Mouse (Mus musculus) liver, embryonic 13.5 days (tissue): ENCODE results near the gene Nav2. TPM values are rescaled to one million over a fixed set of nuclear protein-coding genes. Genes with fewer than 3 reads are reported as not detected.

ENCODE experiments used
- ATAC-seq: fragments of 200-750 bp; cut with Nextera tagmentation; 2 replicates; pipeline ENCODE4 v1.8.0; 2017; ENCODE audit warnings: low read depth, mild to moderate bottlenecking, moderate number of reproducible peaks, moderate library complexity
- DNase-seq: peaks from one replicate; pipeline ENCODE4 v3.0.0; 2022
- H3K27ac ChIP-seq: fragments of 300-500 bp; sonication (generic); 2 replicates; pipeline ENCODE4 v1.5.1; 2015; ENCODE audit warnings: moderate library complexity, mild to moderate bottlenecking, inconsistent platforms
- H3K27me3 ChIP-seq: fragments of 300-500 bp; sonication (generic); 2 replicates; pipeline ENCODE4 v1.6.1; 2015; ENCODE audit warnings: mild to moderate bottlenecking, inconsistent platforms
- H3K36me3 ChIP-seq: fragments of 300-500 bp; sonication (generic); 2 replicates; pipeline ENCODE4 v1.6.1; 2015; ENCODE audit warnings: mild to moderate bottlenecking, inconsistent platforms
- H3K4me1 ChIP-seq: fragments of 300-500 bp; sonication (generic); replicated peaks from 2 replicates; pipeline ENCODE4 v1.6.1; 2015; ENCODE audit warnings: inconsistent platforms
- H3K4me2 ChIP-seq: fragments of 300-500 bp; sonication (generic); 2 replicates; pipeline ENCODE4 v1.6.1; 2015; ENCODE audit warnings: inconsistent platforms, mild to moderate bottlenecking, moderate library complexity
- H3K4me3 ChIP-seq: fragments of 300-500 bp; sonication (generic); replicated peaks from 2 replicates; pipeline ENCODE4 v1.5.1; 2015; ENCODE audit warnings: mild to moderate bottlenecking, inconsistent platforms
- H3K9ac ChIP-seq: fragments of 300-500 bp; sonication (generic); 2 replicates; pipeline ENCODE4 v1.6.1; 2015; ENCODE audit warnings: mild to moderate bottlenecking, inconsistent platforms
- H3K9me3 ChIP-seq: fragments of 300-500 bp; sonication (generic); replicated peaks from 2 replicates; pipeline ENCODE4 v1.6.1; 2016; ENCODE audit warnings: inconsistent platforms
- WGBS: fragments of 180-500 bp; shearing (Covaris S2); methylation state at CpG from one replicate; pipeline ENCODE4 v1.1.7; 2015; ENCODE audit not compliant: insufficient replicate concordance; 5-methylcytosine and 5-hydroxymethylcytosine counted together
- polyA plus RNA-seq: library from polyadenylated mRNA; unstranded; fragments of >200 nt; fragmentation: Nextera tagmentation; extraction: Ambion mirVana; gene quantifications from 2 replicates; pipeline ENCODE4 v1.2.1, GENCODE M21; 2015

The Nav2 gene
- polyA plus RNA-seq, 1 experiment from 2014 or later, result 1.8 TPM

DNA sequence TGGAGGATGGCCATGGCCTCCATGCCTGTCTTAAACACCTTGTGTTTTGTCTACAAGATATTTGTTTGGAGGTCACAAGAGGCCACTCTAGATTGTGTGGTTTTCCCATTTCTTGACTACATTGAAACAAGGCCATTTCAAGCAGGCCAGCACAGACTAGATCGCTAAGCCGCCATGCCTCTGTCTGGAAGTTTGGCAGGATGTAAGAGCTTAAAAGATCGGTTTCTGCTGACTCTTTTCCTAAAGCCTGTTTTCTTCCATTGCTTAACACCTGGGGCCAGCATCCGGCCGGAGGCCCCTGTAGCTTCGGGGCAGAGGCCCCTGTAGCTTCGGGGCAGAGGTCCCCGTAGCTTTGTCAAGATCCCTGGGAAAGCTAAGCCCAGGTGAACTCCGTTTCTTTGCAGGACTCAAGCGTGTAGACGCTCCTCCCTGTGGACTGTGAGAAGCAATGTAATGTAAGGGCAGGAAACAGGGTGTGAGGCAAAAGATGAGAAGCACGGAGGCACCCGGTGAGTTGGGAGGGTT, 434.1 kb downstream of the Nav2 start:
- Histone ChIP-seq H3K9ac (no peak overlapping the region), H3K9me3 (no peaks in the 10 kb centered on the region), H3K4me1 (peaks cover 12% of the 10 kb centered on the region), H3K27me3 (peaks cover 21% of the 10 kb centered on the region; the same call in 1 of the 2 replicates), H3K4me2 (0 out of 2 replicates have a peak overlapping the region, but pooled peaks have one; percentile 8), H3K36me3 (no peaks in the 10 kb centered on the region), H3K27ac (no peak overlapping the region), H3K4me3 (no peak overlapping the region)
- ATAC-seq, result no peak
- no peak for DNase-seq
- 39% methylated on average over 13 of the region's 13 CpGs for WGBS

- Histone ChIP-seq H3K9me3 (no peaks in the 10 kb centered on the region), H3K4me2 (0 out of 2 replicates have a peak overlapping the region, but pooled peaks have one; percentile 8), H3K27ac (no peak overlapping the region), H3K27me3 (peaks cover 21% of the 10 kb centered on the region; the same call in 1 of the 2 replicates), H3K36me3 (no peaks in the 10 kb centered on the region), H3K4me3 (no peak overlapping the region), H3K9ac (no peak overlapping the region), H3K4me1 (peaks cover 12% of the 10 kb centered on the region)
- DNase-seq (no peak), ATAC-seq (no peak)
- WGBS, result 16% methylated on average over 16 of the region's 16 CpGs
Observed at GRCm38 (mm10) chr7:49343081-49343600, 434.6 kb downstream of the Nav2 start.

- no peak for ATAC-seq
- 51% methylated on average over 4 of the region's 4 CpGs for WGBS
Observed at GRCm38 (mm10) chr7:49343752-49344484, 435.4 kb downstream of the Nav2 start.

GRCm38 (mm10) chr7:49347338-49348272, 439.1 kb downstream of the Nav2 start:
- Histone ChIP-seq H3K36me3 (no peaks in the 10 kb centered on the region), H3K27me3 (peaks cover 21% of the 10 kb centered on the region), H3K9me3 (no peaks in the 10 kb centered on the region), H3K9ac (no peak overlapping the region), H3K4me3 (no peak overlapping the region), H3K27ac (no peak overlapping the region), H3K4me2 (no peak overlapping the region), H3K4me1 (peaks cover 25% of the 10 kb centered on the region)
- DNase-seq (no peak), ATAC-seq (no peak)
- WGBS, result 41% methylated on average over 16 of the region's 16 CpGs

More at GRCm38 (mm10) chr7:49343752-49344484, 435.4 kb downstream of the Nav2 start:
- Histone ChIP-seq H3K4me2 (no peak overlapping the region), H3K36me3 (no peaks in the 10 kb centered on the region), H3K27ac (no peak overlapping the region), H3K9me3 (no peaks in the 10 kb centered on the region), H3K4me3 (no peak overlapping the region), H3K9ac (no peak overlapping the region), H3K4me1 (peaks cover 12% of the 10 kb centered on the region), H3K27me3 (peaks cover 26% of the 10 kb centered on the region)
- DNase-seq, result no peak

- no peak for ATAC-seq
- no peaks in the 10 kb centered on the region for H3K9me3 ChIP-seq
- no peak overlapping the region for H3K4me3 ChIP-seq
- 38% methylated on average over 2 of the region's 2 CpGs for WGBS
- H3K9ac ChIP-seq, result no peak overlapping the region
- no peak overlapping the region for H3K27ac ChIP-seq
- DNase-seq, result no peak
- H3K36me3 ChIP-seq, result no peaks in the 10 kb centered on the region
- no peak overlapping the region for H3K4me2 ChIP-seq
- H3K4me1 ChIP-seq, result peaks cover 16% of the 10 kb centered on the region
- H3K27me3 ChIP-seq, result peaks cover 11% of the 10 kb centered on the region; the same call in 1 of the 2 replicates
Observed at GRCm38 (mm10) chr7:49348636-49349035, 440.1 kb downstream of the Nav2 start.

- H3K36me3 ChIP-seq, result no peaks in the 10 kb centered on the region
- H3K4me2 ChIP-seq, result peak overlapping the region; percentile 38
- H3K9me3 ChIP-seq, result no peaks in the 10 kb centered on the region
- no peak overlapping the region for H3K9ac ChIP-seq
- H3K4me3 ChIP-seq, result no peak overlapping the region
- peaks cover 8% of the 10 kb centered on the region; the same call in 1 of the 2 replicates for H3K27me3 ChIP-seq
- WGBS, result 47% methylated on average over 8 of the region's 8 CpGs
- DNase-seq, result peak; percentile 16
- H3K27ac ChIP-seq, result peak overlapping the region; percentile 61
- H3K4me1 ChIP-seq, result peaks cover 16% of the 10 kb centered on the region
- peak; percentile 89 for ATAC-seq
Observed at GRCm38 (mm10) chr7:49350321-49351007, 441.9 kb downstream of the Nav2 start.

GRCm38 (mm10) chr7:49351596-49352258, 443.2 kb downstream of the Nav2 start:
- Histone ChIP-seq H3K27ac (no peak overlapping the region), H3K36me3 (no peaks in the 10 kb centered on the region), H3K4me3 (no peak overlapping the region), H3K9me3 (no peaks in the 10 kb centered on the region), H3K4me1 (peaks cover 16% of the 10 kb centered on the region), H3K27me3 (peaks cover 8% of the 10 kb centered on the region; the same call in 1 of the 2 replicates), H3K4me2 (no peak overlapping the region), H3K9ac (no peak overlapping the region)
- WGBS, result 60% methylated on average over 11 of the region's 11 CpGs
- ATAC-seq, result 0 out of 2 replicates have a peak, but pooled peaks have one; percentile 23
- DNase-seq, result no peak

DNA sequence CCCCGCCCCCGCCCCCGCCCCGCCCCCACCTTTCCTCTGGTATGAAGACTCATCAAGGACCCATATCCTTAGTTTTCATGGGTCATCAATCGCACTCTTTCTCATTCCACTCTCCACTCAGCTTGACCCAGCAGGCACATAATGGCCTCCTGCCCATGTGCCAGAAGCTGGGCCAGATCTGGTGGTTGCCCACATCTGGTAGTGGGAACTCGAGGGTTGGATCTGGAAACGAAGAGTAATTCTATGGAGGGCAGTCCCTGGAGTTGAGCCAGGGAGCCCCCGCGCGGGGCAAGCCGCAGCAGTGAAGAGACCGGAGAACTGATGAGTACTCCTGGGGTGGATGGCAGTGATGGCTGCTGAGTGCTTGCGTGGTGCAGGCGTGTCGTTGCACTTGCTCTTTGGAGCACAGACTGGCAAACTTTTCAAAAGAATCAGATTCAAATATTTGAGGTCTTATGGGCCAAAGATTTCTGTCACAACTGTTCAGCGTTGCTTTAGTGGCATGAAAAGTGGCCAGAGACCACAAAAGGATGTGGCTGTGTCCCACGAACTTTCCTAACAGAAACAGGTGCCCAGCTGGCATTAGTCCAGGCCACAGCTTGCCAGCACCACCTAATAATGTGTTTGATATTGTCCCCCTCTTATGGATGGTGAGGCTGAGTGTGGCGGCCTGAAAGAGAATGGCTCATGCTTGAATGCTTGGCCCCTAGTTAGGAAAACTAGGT, 449.1 kb downstream of the Nav2 start:
- Histone ChIP-seq H3K4me2 (no peak overlapping the region), H3K36me3 (no peaks in the 10 kb centered on the region), H3K4me3 (no peak overlapping the region), H3K27me3 (no peaks in the 10 kb centered on the region), H3K27ac (no peak overlapping the region), H3K4me1 (no peaks in the 10 kb centered on the region), H3K9ac (no peak overlapping the region), H3K9me3 (no peaks in the 10 kb centered on the region)
- no peak for ATAC-seq
- DNase-seq, result no peak
- WGBS, result 65% methylated on average over 18 of the region's 18 CpGs

DNA sequence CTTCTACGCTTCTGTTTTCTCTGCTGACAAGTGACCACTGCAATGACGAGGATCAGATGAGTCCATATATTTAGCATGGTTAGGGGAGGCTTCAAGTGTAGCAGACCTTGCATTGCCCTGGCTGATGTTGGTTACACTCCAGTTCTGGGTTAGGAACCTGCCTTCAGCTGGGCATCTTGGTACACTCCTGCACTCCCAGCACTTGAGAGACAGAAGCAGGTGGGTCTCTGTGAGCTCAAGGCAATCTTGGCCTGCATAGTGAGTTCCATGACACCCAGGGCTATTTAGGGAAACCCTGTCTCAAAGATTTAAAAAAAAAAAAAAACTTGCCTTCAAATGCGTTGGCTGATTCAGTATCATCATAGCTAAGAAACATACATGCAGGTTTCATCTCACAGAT, 450.6 kb downstream of the Nav2 start:
- Histone ChIP-seq H3K4me3 (no peak overlapping the region), H3K9me3 (no peaks in the 10 kb centered on the region), H3K27me3 (no peaks in the 10 kb centered on the region), H3K4me2 (no peak overlapping the region), H3K27ac (no peak overlapping the region), H3K4me1 (no peaks in the 10 kb centered on the region), H3K36me3 (no peaks in the 10 kb centered on the region), H3K9ac (no peak overlapping the region)
- ATAC-seq, result no peak
- no peak for DNase-seq
- WGBS, result 64% methylated on average over 3 of the region's 3 CpGs

DNA sequence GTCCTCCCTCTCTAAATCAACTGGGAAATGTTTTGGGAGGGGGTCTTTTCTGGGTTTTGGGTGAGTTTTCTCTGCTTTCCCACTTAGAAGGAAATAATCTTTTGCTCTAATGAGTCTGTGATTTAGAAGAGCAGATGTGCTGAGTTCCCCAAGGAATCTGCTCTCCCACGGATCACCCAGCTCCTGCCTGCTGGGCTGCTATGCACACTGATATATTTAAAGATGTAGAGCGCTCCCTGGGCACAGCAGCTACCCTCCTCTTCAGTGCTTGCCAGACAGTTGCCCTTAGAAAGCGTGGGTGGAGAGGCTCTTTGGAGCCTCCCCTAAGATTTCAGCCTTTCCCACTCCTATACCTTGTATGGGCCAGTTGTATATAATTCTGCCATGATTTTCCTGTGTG, 452.1 kb downstream of the Nav2 start:
- no peak overlapping the region for H3K4me2 ChIP-seq
- H3K27ac ChIP-seq, result no peak overlapping the region
- H3K36me3 ChIP-seq, result no peaks in the 10 kb centered on the region
- no peaks in the 10 kb centered on the region for H3K4me1 ChIP-seq
- no peak for ATAC-seq
- H3K9ac ChIP-seq, result no peak overlapping the region
- no peaks in the 10 kb centered on the region for H3K27me3 ChIP-seq
- no peak overlapping the region for H3K4me3 ChIP-seq
- no peak for DNase-seq
- H3K9me3 ChIP-seq, result no peaks in the 10 kb centered on the region
- 46% methylated on average over 3 of the region's 3 CpGs for WGBS
